Mouse (Mus musculus) kidney, embryonic 16.5 days (tissue): Measurements from ENCODE around the gene Mpdu1. TPM values are rescaled to one million over a fixed set of nuclear protein-coding genes. Genes with fewer than 3 reads are reported as not detected.

Experiments used
- ATAC-seq: fragments of 200-750 bp; cut with Nextera tagmentation; 2 replicates; pipeline ENCODE4 v1.8.0; 2017; ENCODE audit warnings: moderate TSS enrichment; ENCODE audit not compliant: low FRiP score, low TSS enrichment
- H3K27ac ChIP-seq: fragments of 300-500 bp; sonication (generic); 2 replicates; pipeline ENCODE4 v1.5.1; 2014; ENCODE audit warnings: low read length
- H3K27me3 ChIP-seq: fragments of 300-500 bp; sonication (generic); 2 replicates; pipeline ENCODE4 v1.6.1; 2014; ENCODE audit warnings: low read length, control low read depth, mixed read lengths; ENCODE audit not compliant: insufficient read depth
- H3K36me3 ChIP-seq: fragments of 300-500 bp; sonication (generic); 2 replicates; pipeline ENCODE4 v1.6.1; 2014; ENCODE audit warnings: low read length, control low read depth, mixed read lengths; ENCODE audit not compliant: insufficient read depth
- H3K4me1 ChIP-seq: fragments of 300-500 bp; sonication (generic); 2 replicates; pipeline ENCODE4 v1.6.1; 2014; ENCODE audit warnings: low read length, control low read depth, mixed read lengths; ENCODE audit not compliant: insufficient read depth
- H3K4me2 ChIP-seq: fragments of 300-500 bp; sonication (generic); replicated peaks from 2 replicates; pipeline ENCODE4 v1.6.1; 2014; ENCODE audit warnings: low read depth, low read length
- H3K4me3 ChIP-seq: fragments of 300-500 bp; sonication (generic); 2 replicates; pipeline ENCODE4 v1.5.1; 2014; ENCODE audit warnings: mild to moderate bottlenecking, low read length
- H3K9ac ChIP-seq: fragments of 300-500 bp; sonication (generic); replicated peaks from 2 replicates; pipeline ENCODE4 v1.6.1; 2014; ENCODE audit warnings: low read length
- H3K9me3 ChIP-seq: fragments of 300-500 bp; sonication (generic); 2 replicates; pipeline ENCODE4 v1.6.1; 2016; ENCODE audit warnings: low read length, control low read depth
- WGBS: fragments of 180-500 bp; shearing (Covaris S2); extraction: QIAGEN DNeasy Blood & Tissue Kit; methylation state at CpG from one replicate; pipeline ENCODE4 v1.1.7; 2014; 5-methylcytosine and 5-hydroxymethylcytosine counted together
- polyA plus RNA-seq: library from polyadenylated mRNA; unstranded; fragments of >200 nt; fragmentation: Nextera tagmentation; extraction: Ambion mirVana; gene quantifications from 2 replicates; pipeline ENCODE4 v1.2.1, GENCODE M21; 2015

Mpdu1 gene
- polyA plus RNA-seq, 1 experiment from 2014 or later = 84.0 TPM

GRCm38 (mm10) chr11:69666665-69667005 is 4.2 kb upstream of the Mpdu1 start:
- 87% methylated on average over 3 of the region's 3 CpGs for WGBS
- Histone ChIP-seq H3K27ac (no peak overlapping the region), H3K4me3 (no peak overlapping the region), H3K4me1 (peaks cover 26% of the 10 kb centered on the region), H3K9me3 (no peaks in the 10 kb centered on the region), H3K4me2 (no peak overlapping the region), H3K9ac (no peak overlapping the region), H3K27me3 (no peaks in the 10 kb centered on the region), H3K36me3 (peaks cover 61% of the 10 kb centered on the region)
- ATAC-seq = no peak

GRCm38 (mm10) chr11:69665961-69666664 is 3.7 kb upstream of the Mpdu1 start, which contains the start of gene Cd68:
Cd68 (minus strand) TSS chr11:69666153.
- no peak within 1 kb of the TSS for H3K4me3 ChIP-seq
- no peak within 1 kb of the TSS for H3K9ac ChIP-seq
- H3K4me2 ChIP-seq = no peak within 1 kb of the TSS
- H3K9me3 ChIP-seq = no peaks in the 10 kb centered on the region
- 0 out of 2 replicates have a peak within 1 kb of the TSS, but pooled peaks have one; percentile 51 for H3K27ac ChIP-seq
- peaks cover 31% of the 10 kb centered on the region for H3K4me1 ChIP-seq
- ATAC-seq = no peak
- no peaks in the 10 kb centered on the region for H3K27me3 ChIP-seq
- WGBS = 28% methylated on average over 7 of the region's 7 CpGs
- peaks cover 61% of the 10 kb centered on the region for H3K36me3 ChIP-seq

- no peak for ATAC-seq
- H3K27ac ChIP-seq = 0 out of 2 replicates have a peak overlapping the region, but pooled peaks have one; percentile 51
- peaks cover 31% of the 10 kb centered on the region for H3K4me1 ChIP-seq
- peaks cover 56% of the 10 kb centered on the region for H3K36me3 ChIP-seq
- H3K4me3 ChIP-seq = no peak overlapping the region
- H3K27me3 ChIP-seq = no peaks in the 10 kb centered on the region
- WGBS = 76% methylated on average over 9 of the region's 9 CpGs
- H3K4me2 ChIP-seq = no peak overlapping the region
- H3K9me3 ChIP-seq = no peaks in the 10 kb centered on the region
- H3K9ac ChIP-seq = no peak overlapping the region
Measured at GRCm38 (mm10) chr11:69665457-69665960, 3.1 kb upstream of the Mpdu1 start.

- Histone ChIP-seq H3K27me3 (no peaks in the 10 kb centered on the region), H3K9me3 (no peaks in the 10 kb centered on the region), H3K9ac (no peak overlapping the region), H3K4me1 (peaks cover 25% of the 10 kb centered on the region), H3K4me3 (no peak overlapping the region), H3K27ac (no peak overlapping the region), H3K36me3 (peaks cover 49% of the 10 kb centered on the region), H3K4me2 (no peak overlapping the region)
- 91% methylated on average over 7 of the region's 7 CpGs for WGBS
- ATAC-seq = no peak
Measured at GRCm38 (mm10) chr11:69664841-69665240, 2.4 kb upstream of the Mpdu1 start.

- Histone ChIP-seq H3K4me3 (no peak overlapping the region), H3K4me2 (no peak overlapping the region), H3K27me3 (no peaks in the 10 kb centered on the region), H3K9ac (no peak overlapping the region), H3K27ac (peak overlapping the region; percentile 93), H3K9me3 (no peaks in the 10 kb centered on the region), H3K36me3 (peaks cover 45% of the 10 kb centered on the region), H3K4me1 (peaks cover 16% of the 10 kb centered on the region)
- WGBS = 81% methylated on average over 6 of the region's 6 CpGs
- ATAC-seq = no peak
Measured at GRCm38 (mm10) chr11:69663795-69664194, 1.4 kb upstream of the Mpdu1 start.

GRCm38 (mm10) chr11:69662967-69663671 is 677 bp upstream of the Mpdu1 start:
- ATAC-seq = 0 out of 2 replicates have a peak, but pooled peaks have one; percentile 7
- H3K27ac ChIP-seq = peak overlapping the region; percentile 93
- H3K4me1 ChIP-seq = peaks cover 16% of the 10 kb centered on the region
- H3K9ac ChIP-seq = peak overlapping the region; percentile 74
- no peaks in the 10 kb centered on the region for H3K27me3 ChIP-seq
- peak overlapping the region; percentile 59 for H3K4me2 ChIP-seq
- 68% methylated on average over 13 of the region's 13 CpGs for WGBS
- peaks cover 44% of the 10 kb centered on the region for H3K36me3 ChIP-seq
- H3K4me3 ChIP-seq = peak overlapping the region; percentile 70
- H3K9me3 ChIP-seq = no peaks in the 10 kb centered on the region

GRCm38 (mm10) chr11:69661221-69661881 is 1.1 kb downstream of the Mpdu1 start:
- H3K27ac ChIP-seq = peak overlapping the region; percentile 93
- WGBS = 70% methylated on average over 3 of the region's 3 CpGs
- H3K27me3 ChIP-seq = no peaks in the 10 kb centered on the region
- peak overlapping the region; percentile 59 for H3K4me2 ChIP-seq
- peaks cover 46% of the 10 kb centered on the region for H3K36me3 ChIP-seq
- peak overlapping the region; percentile 74 for H3K9ac ChIP-seq
- peak overlapping the region; percentile 70 for H3K4me3 ChIP-seq
- ATAC-seq = no peak
- H3K9me3 ChIP-seq = no peaks in the 10 kb centered on the region
- H3K4me1 ChIP-seq = peaks cover 16% of the 10 kb centered on the region

GRCm38 (mm10) chr11:69657462-69657881 is 5.0 kb downstream of the Mpdu1 start:
- Histone ChIP-seq H3K4me1 (peaks cover 24% of the 10 kb centered on the region), H3K27me3 (no peaks in the 10 kb centered on the region), H3K36me3 (peaks cover 43% of the 10 kb centered on the region), H3K27ac (no peak overlapping the region), H3K9me3 (no peaks in the 10 kb centered on the region), H3K4me2 (no peak overlapping the region), H3K9ac (no peak overlapping the region), H3K4me3 (no peak overlapping the region)
- WGBS = 81% methylated on average over 15 of the region's 15 CpGs
- no peak for ATAC-seq

GRCm38 (mm10) chr11:69656617-69657461 is 5.6 kb downstream of the Mpdu1 start:
- WGBS = 71% methylated on average over 10 of the region's 10 CpGs
- H3K36me3 ChIP-seq = peaks cover 50% of the 10 kb centered on the region
- no peak overlapping the region for H3K27ac ChIP-seq
- no peak overlapping the region for H3K4me2 ChIP-seq
- no peak for ATAC-seq
- 0 out of 2 replicates have a peak overlapping the region, but pooled peaks have one; percentile 50 for H3K9ac ChIP-seq
- no peaks in the 10 kb centered on the region for H3K9me3 ChIP-seq
- no peak overlapping the region for H3K4me3 ChIP-seq
- no peaks in the 10 kb centered on the region for H3K27me3 ChIP-seq
- H3K4me1 ChIP-seq = peaks cover 24% of the 10 kb centered on the region
